Mouse (Mus musculus) lung, postnatal 0 days (tissue): ENCODE measurements at regions not wholly inside any gene's neighbourhood (a gene's known extent, or its start where the extent isn't known, plus 50 kb on each side); places are given as distances from the start of the nearest gene placed in this dataset.

Source experiments
- ATAC-seq: fragments of 200-750 bp; cut with Nextera tagmentation; 2 replicates; pipeline ENCODE4 v1.8.0; 2017; ENCODE audit warnings: moderate library complexity
- DNase-seq: peaks from one replicate; pipeline ENCODE4 v3.0.0-alpha.2; 2016; ENCODE audit warnings: low spot score
- H3K27ac ChIP-seq: fragments of 300-500 bp; sonication (generic); 2 replicates; pipeline ENCODE4 v1.5.1; 2014; ENCODE audit warnings: antibody characterized with exemption, mild to moderate bottlenecking, low read length, mixed read lengths
- H3K27me3 ChIP-seq: fragments of 300-500 bp; sonication (generic); replicated peaks from 2 replicates; pipeline ENCODE4 v1.6.1; 2014; ENCODE audit warnings: low read length, mixed read lengths; ENCODE audit not compliant: insufficient read depth
- H3K36me3 ChIP-seq: fragments of 300-500 bp; sonication (generic); 2 replicates; pipeline ENCODE4 v1.6.1; 2014; ENCODE audit warnings: low read length, mixed read lengths; ENCODE audit not compliant: insufficient read depth
- H3K4me1 ChIP-seq: fragments of 300-500 bp; sonication (generic); 2 replicates; pipeline ENCODE4 v1.6.1; 2014; ENCODE audit warnings: antibody characterized with exemption, low read depth, low read length, mixed read lengths; ENCODE audit not compliant: insufficient read depth
- H3K4me2 ChIP-seq: fragments of 300-500 bp; sonication (generic); replicated peaks from 2 replicates; pipeline ENCODE4 v1.6.1; 2014; ENCODE audit warnings: low read depth, mild to moderate bottlenecking, low read length, moderate library complexity, mixed read lengths
- H3K4me3 ChIP-seq: fragments of 300-500 bp; sonication (generic); 2 replicates; pipeline ENCODE4 v1.5.1; 2014; ENCODE audit warnings: low read depth, low read length
- H3K9ac ChIP-seq: fragments of 300-500 bp; sonication (generic); replicated peaks from 2 replicates; pipeline ENCODE4 v1.6.1; 2014; ENCODE audit warnings: low read depth, mild to moderate bottlenecking
- H3K9me3 ChIP-seq: fragments of 300-500 bp; sonication (generic); 2 replicates; pipeline ENCODE4 v1.6.1; 2016; ENCODE audit warnings: low read length, mixed read lengths
- CTCF ChIP-seq: IDR thresholded peaks from 2 replicates; pipeline ENCODE4 v1.5.1; 2016; ENCODE audit warnings: antibody characterized with exemption, mild to moderate bottlenecking
- EP300 ChIP-seq: IDR thresholded peaks from 2 replicates; pipeline ENCODE4 v1.6.1; 2016; ENCODE audit warnings: antibody characterized with exemption, mild to moderate bottlenecking, control low read depth
- WGBS: fragments of 180-500 bp; shearing (Covaris S2); extraction: QIAGEN DNeasy Blood & Tissue Kit; methylation state at CpG from one replicate; pipeline ENCODE4 v1.1.7; 2014; 5-methylcytosine and 5-hydroxymethylcytosine counted together

DNA sequence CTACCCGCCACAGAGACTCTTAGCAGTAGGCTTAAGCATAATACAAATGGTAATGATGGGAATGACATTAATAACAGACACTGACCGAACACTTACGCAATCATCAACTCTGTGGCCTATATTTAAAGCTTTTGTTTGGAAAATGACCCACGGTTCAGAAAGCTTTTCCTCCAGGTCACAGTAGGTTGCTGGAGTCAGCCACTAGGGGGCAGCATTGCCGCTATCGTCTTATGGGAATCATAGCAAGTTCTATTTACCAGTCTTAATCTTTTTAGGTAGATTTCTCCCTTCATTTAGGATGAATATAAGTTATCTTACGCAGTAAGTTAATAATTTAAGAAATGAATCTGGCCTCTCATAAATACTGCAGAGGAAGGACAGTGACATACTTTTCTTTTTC is 137.4 kb downstream of the Foxb1 start:
- 13% methylated on average over 7 of the region's 7 CpGs for WGBS
- ATAC-seq = no peak

DNA sequence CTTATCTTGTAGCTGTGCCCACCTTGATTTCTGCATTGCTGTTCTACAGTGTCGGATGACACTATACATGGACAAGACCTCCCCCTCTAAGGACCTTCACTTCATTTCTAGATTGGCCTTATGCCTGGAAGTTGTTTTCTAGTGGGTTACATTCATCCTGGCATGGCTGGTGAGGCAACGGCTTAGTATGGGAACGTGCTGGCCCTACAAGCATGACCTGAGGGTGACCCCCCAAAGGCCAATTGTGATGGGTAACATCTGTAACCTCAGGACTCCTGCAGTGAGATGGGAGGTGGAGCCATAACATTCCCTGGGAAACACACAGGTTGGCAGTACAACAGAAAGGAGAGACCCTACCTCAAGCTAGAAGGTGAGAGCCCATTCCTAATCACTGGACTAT is 139.7 kb downstream of the Foxb1 start:
- no peaks in the 10 kb centered on the region for H3K36me3 ChIP-seq
- 53% methylated on average over 3 of the region's 3 CpGs for WGBS
- TF ChIP-seq CTCF = no peak
- no peak for TF ChIP-seq EP300

More for the DNA sequence above, 137.4 kb downstream of the Foxb1 start:
- no peak overlapping the region for H3K4me2 ChIP-seq
- H3K27me3 ChIP-seq = no peaks in the 10 kb centered on the region
- DNase-seq = peak; percentile 70
- no peak overlapping the region for H3K4me3 ChIP-seq
- H3K27ac ChIP-seq = no peak overlapping the region
- TF ChIP-seq CTCF = peak; percentile 86
- no peak for TF ChIP-seq EP300
- no peak overlapping the region for H3K9ac ChIP-seq
- H3K9me3 ChIP-seq = no peaks in the 10 kb centered on the region
- no peaks in the 10 kb centered on the region for H3K4me1 ChIP-seq
- H3K36me3 ChIP-seq = no peaks in the 10 kb centered on the region

DNA sequence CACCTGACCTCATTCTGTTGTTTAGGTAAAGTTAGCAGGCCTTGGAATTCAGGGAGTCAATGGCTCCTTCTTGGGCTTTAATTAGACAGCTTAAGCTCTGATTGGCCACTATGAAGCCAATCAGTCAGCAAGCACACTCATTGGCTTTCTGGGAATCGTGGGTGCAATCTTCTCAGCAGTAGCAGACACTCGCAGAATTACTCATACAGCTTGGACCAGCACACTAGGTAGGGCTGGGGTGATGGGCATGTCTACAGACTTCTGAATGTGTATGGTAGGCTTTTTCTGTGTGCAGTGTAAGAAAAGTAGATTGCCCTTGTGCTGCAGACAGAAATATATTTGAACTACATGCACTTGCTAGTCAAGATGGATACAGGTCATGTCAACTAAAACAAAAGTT is 143.4 kb downstream of the Foxb1 start:
- 89% methylated on average over 2 of the region's 2 CpGs for WGBS
- DNase-seq = no peak
- H3K36me3 ChIP-seq = no peaks in the 10 kb centered on the region
- no peak overlapping the region for H3K27ac ChIP-seq
- no peak overlapping the region for H3K9ac ChIP-seq
- H3K4me3 ChIP-seq = no peak overlapping the region
- no peaks in the 10 kb centered on the region for H3K27me3 ChIP-seq
- TF ChIP-seq EP300 = no peak
- no peak for TF ChIP-seq CTCF
- no peak overlapping the region for H3K4me2 ChIP-seq
- H3K9me3 ChIP-seq = no peaks in the 10 kb centered on the region
- no peak for ATAC-seq
- no peaks in the 10 kb centered on the region for H3K4me1 ChIP-seq

More for the DNA sequence above, 139.7 kb downstream of the Foxb1 start:
- Histone ChIP-seq H3K4me2 (no peak overlapping the region), H3K9ac (no peak overlapping the region), H3K27me3 (no peaks in the 10 kb centered on the region), H3K9me3 (no peaks in the 10 kb centered on the region), H3K4me1 (no peaks in the 10 kb centered on the region), H3K4me3 (no peak overlapping the region), H3K27ac (no peak overlapping the region)
- ATAC-seq = no peak
- DNase-seq = no peak

DNA sequence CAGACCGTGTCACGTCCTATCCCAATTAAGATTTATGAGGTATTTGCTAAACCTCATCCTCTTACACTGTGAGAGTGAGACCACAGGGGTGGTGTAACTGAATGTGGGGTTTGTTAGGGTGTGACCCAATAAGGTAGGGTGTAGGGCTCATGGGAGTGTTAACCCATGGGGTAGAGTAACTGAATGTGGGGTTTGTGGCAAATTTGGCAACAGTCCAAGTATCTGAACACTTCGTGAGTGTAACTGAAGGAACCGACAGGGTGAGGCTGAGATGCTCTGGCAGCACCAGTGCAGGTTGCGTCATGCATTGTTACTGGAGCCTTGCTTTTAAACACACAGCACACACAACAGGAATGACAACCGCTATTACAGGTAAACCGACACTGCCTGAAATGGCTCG is 144.1 kb downstream of the Anxa2 start:
- WGBS = 48% methylated on average over 8 of the region's 8 CpGs
- H3K27me3 ChIP-seq = no peaks in the 10 kb centered on the region
- no peaks in the 10 kb centered on the region for H3K9me3 ChIP-seq
- H3K4me2 ChIP-seq = no peak overlapping the region
- ATAC-seq = no peak
- H3K4me1 ChIP-seq = no peaks in the 10 kb centered on the region
- DNase-seq = no peak
- H3K4me3 ChIP-seq = no peak overlapping the region
- TF ChIP-seq EP300 = no peak
- TF ChIP-seq CTCF = no peak
- H3K27ac ChIP-seq = no peak overlapping the region
- H3K36me3 ChIP-seq = no peaks in the 10 kb centered on the region
- no peak overlapping the region for H3K9ac ChIP-seq

DNA sequence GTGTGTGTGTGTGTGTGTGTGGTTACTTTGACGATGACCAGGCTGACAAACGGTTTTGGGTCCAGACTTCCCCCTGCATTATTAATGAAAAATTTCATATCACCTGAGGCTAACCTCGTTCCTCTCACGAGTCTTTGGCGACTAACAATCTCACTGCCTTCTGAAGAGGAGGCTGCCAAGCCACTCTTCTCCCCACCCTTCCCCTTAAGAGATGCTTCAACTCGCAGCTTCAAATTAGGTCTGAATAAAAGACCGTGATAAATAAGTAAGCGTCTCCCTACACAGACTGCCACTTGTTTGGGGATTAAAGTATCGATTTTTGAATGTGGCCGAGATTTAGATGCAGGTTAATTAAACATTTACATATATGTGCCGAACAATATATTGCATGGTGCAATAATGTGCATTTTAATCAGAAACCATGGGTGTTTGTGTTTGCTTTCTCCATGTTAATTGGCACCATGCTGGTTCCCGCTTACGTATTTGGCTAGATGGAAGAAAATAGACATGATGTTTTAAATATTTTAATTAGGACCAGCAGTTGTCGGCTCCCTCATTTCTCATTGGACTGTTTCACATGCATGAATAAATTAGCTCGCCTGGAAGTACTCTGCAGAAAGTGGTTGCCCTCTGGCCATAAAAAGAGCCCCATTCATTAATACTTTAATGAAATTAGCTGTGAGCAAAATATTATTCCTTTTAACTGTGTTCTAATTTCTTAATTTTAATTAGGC is 139.1 kb downstream of the Anxa2 start:
- no peaks in the 10 kb centered on the region for H3K4me1 ChIP-seq

DNA sequence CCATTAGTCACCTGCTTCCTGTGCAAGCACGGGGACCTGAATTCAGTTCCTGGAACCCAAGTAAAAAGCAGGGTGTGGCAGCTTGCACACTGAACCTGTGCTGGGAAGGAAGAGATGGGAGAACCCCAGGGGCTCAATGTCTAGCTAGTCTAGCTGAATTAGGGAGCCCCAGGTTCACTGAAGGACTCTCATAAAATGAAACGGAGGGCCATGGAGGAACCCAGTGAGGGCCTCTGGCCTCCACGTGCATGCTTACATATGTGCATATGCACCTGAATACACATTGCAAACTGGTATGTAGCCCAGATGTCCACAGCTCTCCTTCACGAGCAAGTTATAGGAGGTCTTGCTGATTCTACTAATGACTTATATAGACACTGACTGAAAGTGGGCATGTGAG is 135.4 kb downstream of the Anxa2 start:
- no peak overlapping the region for H3K4me3 ChIP-seq
- H3K4me2 ChIP-seq = no peak overlapping the region
- 73% methylated on average over 4 of the region's 4 CpGs for WGBS
- no peak for DNase-seq
- ATAC-seq = no peak
- no peaks in the 10 kb centered on the region for H3K4me1 ChIP-seq
- TF ChIP-seq CTCF = no peak
- TF ChIP-seq EP300 = no peak
- H3K9ac ChIP-seq = no peak overlapping the region
- no peak overlapping the region for H3K27ac ChIP-seq
- no peaks in the 10 kb centered on the region for H3K9me3 ChIP-seq
- H3K36me3 ChIP-seq = no peaks in the 10 kb centered on the region
- no peaks in the 10 kb centered on the region for H3K27me3 ChIP-seq

More for the DNA sequence above, 139.1 kb downstream of the Anxa2 start:
- 75% methylated on average over 15 of the region's 15 CpGs for WGBS
- no peak overlapping the region for H3K4me3 ChIP-seq
- H3K9ac ChIP-seq = no peak overlapping the region
- no peak for TF ChIP-seq CTCF
- TF ChIP-seq EP300 = no peak
- no peak overlapping the region for H3K27ac ChIP-seq
- no peaks in the 10 kb centered on the region for H3K27me3 ChIP-seq
- H3K4me2 ChIP-seq = no peak overlapping the region
- H3K36me3 ChIP-seq = no peaks in the 10 kb centered on the region
- no peaks in the 10 kb centered on the region for H3K9me3 ChIP-seq
- no peak for DNase-seq
- no peak for ATAC-seq
